Mouse (Mus musculus): ENCODE measurements around the gene Zfp867. TPM values are rescaled to one million over a fixed set of nuclear protein-coding genes. Genes with fewer than 3 reads are reported as not detected.
A peak's percentile ranks its signal among the peaks of the same experiment; 100 is the strongest.

Gene Zfp867
- polyA plus RNA-seq, 1 experiment from 2014 or later, result 8.8 TPM

GRCm38 (mm10) chr11:59458973-59459372, 13.3 kb downstream of the Zfp867 start:
- H3K36me3 ChIP-seq, result peaks cover 88% of the 10 kb centered on the region
- no peak for ATAC-seq (ENCODE audit: insufficient number of reproducible peaks, insufficient read depth, low FRiP score, low TSS enrichment, low read depth)
- 51% methylated on average over 5 of the region's 5 CpGs for WGBS
- H3K9me3 ChIP-seq, result peaks cover 20% of the 10 kb centered on the region
- H3K4me1 ChIP-seq (replicated peaks), result peaks cover 2% of the 10 kb centered on the region; the same call in 1 of the 2 replicates
- H3K4me2 ChIP-seq, result no peak overlapping the region
- no peak overlapping the region for H3K9ac ChIP-seq (replicated peaks)
- H3K27ac ChIP-seq, result peak overlapping the region; percentile 53; the same call in 1 of the 2 replicates
- no peaks in the 10 kb centered on the region for H3K27me3 ChIP-seq
- H3K4me3 ChIP-seq (replicated peaks), result no peak overlapping the region

- ATAC-seq (ENCODE audit: insufficient number of reproducible peaks, insufficient read depth, low FRiP score, low TSS enrichment, low read depth), result no peak
- H3K4me2 ChIP-seq, result no peak overlapping the region
- no peak overlapping the region for H3K4me3 ChIP-seq (replicated peaks)
- no peak overlapping the region for H3K9ac ChIP-seq (replicated peaks)
- peaks cover 3% of the 10 kb centered on the region; the same call in 1 of the 2 replicates for H3K4me1 ChIP-seq (replicated peaks)
- WGBS, result 85% methylated on average over 2 of the region's 2 CpGs
- H3K27me3 ChIP-seq, result no peaks in the 10 kb centered on the region
- H3K9me3 ChIP-seq, result no peaks in the 10 kb centered on the region
- peaks cover 85% of the 10 kb centered on the region for H3K36me3 ChIP-seq
- no peak overlapping the region for H3K27ac ChIP-seq
Measured at GRCm38 (mm10) chr11:59456891-59457290, 15.4 kb downstream of the Zfp867 start.

DNA sequence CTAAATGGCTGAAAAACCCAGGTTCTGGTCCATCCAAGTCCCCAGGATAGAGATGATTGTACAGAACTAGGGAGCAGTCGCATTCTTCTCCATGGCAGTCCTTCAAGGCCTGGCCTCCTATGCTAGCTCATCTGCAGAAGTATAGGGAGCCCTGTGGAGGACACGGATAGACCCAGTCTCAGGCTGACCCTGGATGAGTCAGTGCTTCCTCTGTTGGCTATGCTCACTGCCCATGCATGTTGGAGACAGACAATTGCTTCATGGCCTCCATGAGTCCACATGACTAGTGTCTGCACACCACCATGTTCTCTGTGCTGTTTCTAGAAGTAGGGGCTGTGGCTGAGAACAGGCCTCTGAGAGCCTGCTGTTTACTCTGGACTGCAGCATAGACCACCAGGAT, 15.9 kb downstream of the Zfp867 start:
- H3K36me3 ChIP-seq, result peaks cover 86% of the 10 kb centered on the region
- H3K4me1 ChIP-seq (replicated peaks), result peaks cover 8% of the 10 kb centered on the region
- no peak overlapping the region for H3K9ac ChIP-seq (replicated peaks)
- no peak overlapping the region for H3K4me3 ChIP-seq (replicated peaks)
- no peak for ATAC-seq (ENCODE audit: insufficient number of reproducible peaks, insufficient read depth, low FRiP score, low TSS enrichment, low read depth)
- no peaks in the 10 kb centered on the region for H3K27me3 ChIP-seq
- H3K27ac ChIP-seq, result no peak overlapping the region
- no peak overlapping the region for H3K4me2 ChIP-seq
- 96% methylated on average over 2 of the region's 2 CpGs for WGBS
- no peaks in the 10 kb centered on the region for H3K9me3 ChIP-seq

- peaks cover 54% of the 10 kb centered on the region for H3K36me3 ChIP-seq
- peak within 1 kb of the TSS; percentile 85 for H3K27ac ChIP-seq
- WGBS, result 80% methylated on average over 4 of the region's 4 CpGs
- H3K4me2 ChIP-seq, result peak within 1 kb of the TSS; percentile 91
- peak within 1 kb of the TSS; percentile 82 for H3K9ac ChIP-seq (replicated peaks)
- no peak for ATAC-seq (ENCODE audit: insufficient number of reproducible peaks, insufficient read depth, low FRiP score, low TSS enrichment, low read depth)
- peak within 1 kb of the TSS; percentile 73 for H3K4me3 ChIP-seq (replicated peaks)
- no peaks in the 10 kb centered on the region for H3K9me3 ChIP-seq
- H3K4me1 ChIP-seq (replicated peaks), result peaks cover 28% of the 10 kb centered on the region
- H3K27me3 ChIP-seq, result no peaks in the 10 kb centered on the region
Measured at GRCm38 (mm10) chr11:59451086-59451485, 21.2 kb downstream of the Zfp867 start, which contains the start of gene Snap47. Gene Snap47 (minus strand): TSS chr11:59451186.

GRCm38 (mm10) chr11:59450230-59450771, 22.0 kb downstream of the Zfp867 start:
- H3K27me3 ChIP-seq, result no peaks in the 10 kb centered on the region
- H3K9ac ChIP-seq (replicated peaks), result peak overlapping the region; percentile 82
- peak overlapping the region; percentile 73 for H3K4me3 ChIP-seq (replicated peaks)
- peak overlapping the region; percentile 85 for H3K27ac ChIP-seq
- H3K4me2 ChIP-seq, result peak overlapping the region; percentile 91
- H3K4me1 ChIP-seq (replicated peaks), result peaks cover 28% of the 10 kb centered on the region
- no peaks in the 10 kb centered on the region for H3K9me3 ChIP-seq
- peaks cover 52% of the 10 kb centered on the region for H3K36me3 ChIP-seq
- ATAC-seq (ENCODE audit: insufficient number of reproducible peaks, insufficient read depth, low FRiP score, low TSS enrichment, low read depth), result peak; percentile 60; the same call in 1 of the 2 replicates
- WGBS, result under 1% methylated on average over 38 of the region's 38 CpGs

- peak; percentile 90 for ATAC-seq (ENCODE audit: insufficient number of reproducible peaks, insufficient read depth, low FRiP score, low TSS enrichment, low read depth)
- Histone ChIP-seq H3K4me1 (replicated peaks) (peaks cover 28% of the 10 kb centered on the region), H3K9ac (replicated peaks) (peak within 1 kb of the TSS; percentile 82), H3K27ac (peak within 1 kb of the TSS; percentile 85), H3K36me3 (peaks cover 50% of the 10 kb centered on the region), H3K4me3 (replicated peaks) (peak within 1 kb of the TSS; percentile 73), H3K4me2 (peak within 1 kb of the TSS; percentile 91), H3K27me3 (no peaks in the 10 kb centered on the region), H3K9me3 (no peaks in the 10 kb centered on the region)
- WGBS, result under 1% methylated on average over 38 of the region's 40 CpGs
Measured at GRCm38 (mm10) chr11:59449741-59450229, 22.5 kb downstream of the Zfp867 start, which contains the start of gene Jmjd4. Gene Jmjd4 (plus strand): TSS chr11:59450045.

- H3K4me3 ChIP-seq (replicated peaks), result no peak overlapping the region
- H3K4me2 ChIP-seq, result no peak overlapping the region
- no peak for ATAC-seq (ENCODE audit: insufficient number of reproducible peaks, insufficient read depth, low FRiP score, low TSS enrichment, low read depth)
- no peaks in the 10 kb centered on the region for H3K4me1 ChIP-seq (replicated peaks)
- H3K36me3 ChIP-seq, result peaks cover 44% of the 10 kb centered on the region
- no peak overlapping the region for H3K9ac ChIP-seq (replicated peaks)
- no peak overlapping the region for H3K27ac ChIP-seq
- H3K9me3 ChIP-seq, result peaks cover 5% of the 10 kb centered on the region; the same call in 1 of the 2 replicates
- no peaks in the 10 kb centered on the region for H3K27me3 ChIP-seq
Measured at GRCm38 (mm10) chr11:59443102-59443501, 29.2 kb downstream of the Zfp867 start.

- H3K27ac ChIP-seq, result no peak overlapping the region
- H3K36me3 ChIP-seq, result peaks cover 59% of the 10 kb centered on the region
- no peaks in the 10 kb centered on the region for H3K4me1 ChIP-seq (replicated peaks)
- H3K9ac ChIP-seq (replicated peaks), result no peak overlapping the region
- WGBS, result 93% methylated on average over 12 of the region's 12 CpGs
- H3K27me3 ChIP-seq, result no peaks in the 10 kb centered on the region
- no peak overlapping the region for H3K4me3 ChIP-seq (replicated peaks)
- ATAC-seq (ENCODE audit: insufficient number of reproducible peaks, insufficient read depth, low FRiP score, low TSS enrichment, low read depth), result no peak
- peaks cover 14% of the 10 kb centered on the region for H3K9me3 ChIP-seq
- no peak overlapping the region for H3K4me2 ChIP-seq
Measured at GRCm38 (mm10) chr11:59437954-59438353, 34.3 kb downstream of the Zfp867 start.

DNA sequence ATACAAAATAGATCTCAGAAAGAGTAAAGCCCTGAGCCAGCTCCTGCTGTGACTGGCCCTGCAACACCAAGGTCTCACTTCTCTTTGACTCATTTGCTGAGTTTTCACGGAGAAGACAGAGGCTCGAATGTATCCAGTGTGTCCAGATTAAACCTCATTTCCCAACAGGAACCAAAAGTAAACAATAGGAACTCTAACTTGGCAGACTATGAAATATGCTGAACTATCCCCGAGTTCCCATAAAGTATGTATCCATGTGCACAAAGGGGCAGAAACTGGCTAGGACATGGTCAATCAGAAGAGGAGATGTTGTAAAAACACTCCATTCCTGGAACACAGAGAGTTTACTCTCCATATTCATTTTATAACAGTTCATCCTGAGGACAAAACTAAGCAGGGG, 40.0 kb downstream of the Zfp867 start:
- Histone ChIP-seq H3K27ac (no peak overlapping the region), H3K9me3 (peaks cover 14% of the 10 kb centered on the region), H3K9ac (replicated peaks) (no peak overlapping the region), H3K4me3 (replicated peaks) (no peak overlapping the region), H3K4me2 (no peak overlapping the region), H3K36me3 (peaks cover 86% of the 10 kb centered on the region), H3K27me3 (no peaks in the 10 kb centered on the region), H3K4me1 (replicated peaks) (no peaks in the 10 kb centered on the region)
- 83% methylated on average over 3 of the region's 3 CpGs for WGBS
- no peak for ATAC-seq (ENCODE audit: insufficient number of reproducible peaks, insufficient read depth, low FRiP score, low TSS enrichment, low read depth)

- Histone ChIP-seq H3K27me3 (no peaks in the 10 kb centered on the region), H3K36me3 (peaks cover 90% of the 10 kb centered on the region), H3K4me3 (replicated peaks) (no peak overlapping the region), H3K4me2 (no peak overlapping the region), H3K9ac (replicated peaks) (no peak overlapping the region), H3K9me3 (no peaks in the 10 kb centered on the region), H3K4me1 (replicated peaks) (peaks cover 4% of the 10 kb centered on the region; the same call in 1 of the 2 replicates), H3K27ac (no peak overlapping the region)
- WGBS, result 91% methylated on average over 1 of the region's 1 CpGs
- no peak for ATAC-seq (ENCODE audit: insufficient number of reproducible peaks, insufficient read depth, low FRiP score, low TSS enrichment, low read depth)
Measured at GRCm38 (mm10) chr11:59429959-59430358, 42.3 kb downstream of the Zfp867 start.

DNA sequence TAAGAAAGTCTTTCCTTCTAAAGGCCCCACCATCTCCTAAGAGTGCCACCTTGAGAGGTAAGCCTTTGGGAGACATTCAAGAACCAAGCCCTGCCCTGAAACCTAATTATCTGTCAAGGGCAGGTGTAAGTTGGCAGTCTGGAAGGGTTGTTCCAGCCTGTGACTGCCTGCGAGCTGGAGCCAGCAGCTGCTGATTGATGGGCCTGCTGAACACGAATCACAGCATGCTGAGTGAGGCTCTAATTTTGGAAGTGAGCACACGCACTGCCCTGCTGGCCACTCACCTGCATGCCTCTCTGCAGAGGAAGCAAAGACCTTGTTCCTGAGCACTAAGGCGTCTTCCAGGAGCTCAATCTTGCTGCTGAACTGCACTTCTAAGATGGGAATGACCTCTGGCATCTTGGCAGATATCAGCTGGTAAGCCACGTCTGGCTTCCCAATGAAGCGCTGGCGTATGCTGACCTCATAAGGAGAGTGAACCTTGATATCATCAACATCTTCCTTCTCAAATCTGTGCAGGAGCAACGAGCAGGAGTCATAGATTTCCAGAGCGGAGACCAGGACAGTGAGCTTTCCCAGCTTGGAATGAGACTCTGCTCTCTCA, 44.1 kb downstream of the Zfp867 start:
- Histone ChIP-seq H3K27me3 (no peaks in the 10 kb centered on the region), H3K36me3 (peaks cover 88% of the 10 kb centered on the region), H3K4me1 (replicated peaks) (peaks cover 4% of the 10 kb centered on the region; the same call in 1 of the 2 replicates), H3K4me3 (replicated peaks) (no peak overlapping the region), H3K9ac (replicated peaks) (no peak overlapping the region), H3K9me3 (no peaks in the 10 kb centered on the region), H3K4me2 (no peak overlapping the region), H3K27ac (no peak overlapping the region)
- WGBS, result 87% methylated on average over 9 of the region's 9 CpGs
- no peak for ATAC-seq (ENCODE audit: insufficient number of reproducible peaks, insufficient read depth, low FRiP score, low TSS enrichment, low read depth)

All from limb, embryonic 12.5 days (tissue).